Mouse (Mus musculus) megakaryocyte, embryonic 14.5 days (primary cell): ENCODE measurements around the gene Dse.

Experiments
- FLI1 ChIP-seq: IDR thresholded peaks from 2 replicates; pipeline ENCODE4 v1.6.1; 2012; ENCODE audit warnings: low read length, inconsistent platforms, mixed read lengths
- GATA1 ChIP-seq: IDR thresholded peaks from 3 replicates; pipeline ENCODE4 v1.6.1; 2012; ENCODE audit warnings: mixed read lengths, low read length, inconsistent platforms, borderline replicate concordance

DNA sequence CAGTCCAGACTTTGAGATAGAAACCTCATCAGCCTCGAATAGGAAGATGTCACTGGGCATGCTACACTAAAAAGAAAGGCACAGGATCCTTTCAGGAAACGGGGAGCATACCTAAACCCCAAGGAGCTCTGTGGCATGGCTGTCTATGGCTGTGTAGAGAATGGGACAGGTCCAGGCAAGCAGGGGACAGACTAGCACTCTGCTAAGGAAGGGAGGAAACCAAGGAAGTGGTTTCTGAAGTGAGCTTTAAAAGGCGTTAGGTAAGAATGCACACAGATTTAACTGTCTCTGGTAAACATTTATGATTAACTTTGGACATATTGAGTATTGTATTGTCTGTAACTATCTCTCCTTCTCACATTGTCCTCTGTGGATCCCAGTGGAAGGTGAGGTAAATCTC lies 10.2 kb downstream of the Dse start:
- TF ChIP-seq GATA1 (no peak), FLI1 (no peak)
